Mouse (Mus musculus): ENCODE data around the gene Crxos.
"Not testable (repeated sequence)": the region's sequence is repeated elsewhere in the genome, so short reads cannot be mapped to it uniquely, and the experiment has no call there.

The Crxos gene

GRCm38 (mm10) chr7:15882317-15882716 lies at the start of gene Crxos:
Gene Crxos, plus strand, starts transcription at chr7:15882617.
- no peak for DNase-seq (ENCODE audit: extremely low read depth, low read depth)

- DNase-seq (ENCODE audit: extremely low read depth, low read depth): no peak
Observed at GRCm38 (mm10) chr7:15839578-15839977, 42.8 kb upstream of the Crxos start, which contains the start of gene Obox6. Gene Obox6, minus strand, starts transcription at chr7:15839678.

DNA sequence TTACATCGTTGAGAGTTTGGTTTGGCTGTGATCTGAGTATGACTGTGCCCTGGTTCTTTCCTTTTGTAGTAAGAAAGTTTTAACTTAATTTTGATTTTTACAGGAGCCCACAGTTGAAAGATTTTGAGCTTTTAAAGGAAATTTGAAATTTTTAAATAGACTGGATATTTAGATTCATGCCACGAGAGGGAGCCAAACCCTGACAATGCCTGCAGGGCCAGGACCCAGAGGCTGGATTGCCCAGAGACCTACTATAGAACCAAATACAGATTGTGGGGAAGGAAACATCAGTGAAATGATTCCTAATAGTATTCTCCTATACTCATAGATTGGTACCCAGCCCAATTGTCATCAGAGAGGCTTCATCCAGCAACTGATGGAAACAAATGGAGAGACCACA lies 22.8 kb upstream of the Crxos start:
- no peak for DNase-seq (ENCODE audit: extremely low read depth, low read depth)

DNA sequence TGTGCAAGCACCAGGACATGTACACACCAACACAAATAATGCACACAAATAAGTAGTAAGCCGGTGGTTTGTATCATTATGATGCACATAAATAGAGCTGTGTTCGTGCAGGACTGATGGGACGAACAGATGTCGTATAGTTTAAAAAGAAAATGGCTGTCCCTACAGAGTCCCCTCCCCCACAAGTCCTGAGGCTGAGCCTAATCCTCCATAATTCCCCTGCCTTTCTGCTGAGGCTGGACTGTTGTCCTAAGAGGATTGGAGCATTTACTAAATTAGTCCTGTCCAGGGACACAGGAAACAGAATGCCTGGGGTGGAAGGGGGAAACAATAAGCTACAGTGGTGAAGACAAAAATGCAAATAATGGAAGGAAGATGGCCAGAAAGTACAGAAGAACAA lies 18.3 kb upstream of the Crxos start:
- no peak for DNase-seq (ENCODE audit: extremely low read depth, low read depth)

DNA sequence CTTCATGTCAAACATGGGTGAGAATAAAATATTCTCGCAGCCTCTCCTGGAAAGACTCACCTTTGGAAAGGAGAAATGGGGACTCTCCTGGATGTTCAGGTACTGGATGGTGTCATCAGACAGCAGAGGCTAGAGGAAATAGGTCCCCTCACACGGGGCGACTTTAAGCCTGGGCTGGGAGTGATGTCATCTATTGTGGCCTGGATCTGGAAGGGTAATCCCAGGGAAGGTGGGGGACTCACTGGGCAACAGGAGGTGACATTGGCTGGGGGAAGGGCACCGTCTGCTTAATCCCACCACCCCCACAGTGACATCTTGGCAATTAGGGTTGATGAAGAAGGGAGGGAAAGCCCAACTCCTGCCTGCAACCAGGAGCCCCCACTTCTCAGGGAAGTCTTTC lies 2.7 kb upstream of the Crxos start, which contains the start of gene Crx:
TSS of gene Crx (minus strand) at position 213 of the 400 bp plus-strand sequence.
- no peak for DNase-seq (ENCODE audit: extremely low read depth, low read depth)

GRCm38 (mm10) chr7:15881388-15881787 lies 1.0 kb upstream of the Crxos start:
- no peak for DNase-seq (ENCODE audit: extremely low read depth, low read depth)

GRCm38 (mm10) chr7:15881831-15882230 lies 586 bp upstream of the Crxos start:
- DNase-seq (ENCODE audit: extremely low read depth, low read depth): no peak

DNA sequence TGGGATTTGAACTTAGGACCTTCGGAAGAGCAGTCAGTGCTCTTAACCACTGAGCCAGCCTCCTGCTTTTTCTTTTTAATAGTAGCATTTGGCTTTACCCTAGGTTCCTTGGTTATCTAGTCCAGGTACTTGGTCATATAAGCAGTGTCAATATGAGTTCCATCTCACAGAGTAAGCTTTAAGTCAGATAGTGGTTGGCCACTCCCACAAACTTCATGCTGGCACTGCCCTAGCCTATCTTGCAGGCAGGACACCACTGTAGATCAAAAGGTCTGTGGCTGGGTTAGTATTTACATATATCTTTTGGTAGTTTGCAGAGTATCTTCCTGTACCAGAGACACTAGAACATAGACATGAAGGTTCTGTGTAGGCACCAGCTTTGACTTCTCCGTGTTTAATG lies 1.7 kb downstream of the Crxos start:
- no peak for DNase-seq (ENCODE audit: extremely low read depth, low read depth)

DNA sequence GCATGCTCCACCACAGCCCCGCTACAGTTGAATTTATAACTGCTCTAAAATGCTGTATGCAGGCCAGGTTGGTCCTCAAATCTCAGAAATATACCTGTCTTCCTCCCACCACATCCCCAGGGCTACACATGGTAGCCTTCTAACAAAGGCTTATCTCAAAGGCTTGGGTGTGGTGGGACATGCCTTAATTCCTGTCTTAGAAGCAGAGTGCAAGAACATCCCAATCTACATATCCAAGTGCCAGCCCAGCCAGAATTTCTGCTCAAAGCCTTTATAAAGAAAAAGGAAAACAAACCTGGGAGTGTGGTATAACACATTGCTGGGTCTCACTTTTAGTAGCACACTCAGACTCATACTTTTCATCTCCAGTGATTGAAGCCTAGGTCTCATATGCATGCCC lies 11.8 kb downstream of the Crxos start:
- DNase-seq (ENCODE audit: extremely low read depth, low read depth): no peak

DNA sequence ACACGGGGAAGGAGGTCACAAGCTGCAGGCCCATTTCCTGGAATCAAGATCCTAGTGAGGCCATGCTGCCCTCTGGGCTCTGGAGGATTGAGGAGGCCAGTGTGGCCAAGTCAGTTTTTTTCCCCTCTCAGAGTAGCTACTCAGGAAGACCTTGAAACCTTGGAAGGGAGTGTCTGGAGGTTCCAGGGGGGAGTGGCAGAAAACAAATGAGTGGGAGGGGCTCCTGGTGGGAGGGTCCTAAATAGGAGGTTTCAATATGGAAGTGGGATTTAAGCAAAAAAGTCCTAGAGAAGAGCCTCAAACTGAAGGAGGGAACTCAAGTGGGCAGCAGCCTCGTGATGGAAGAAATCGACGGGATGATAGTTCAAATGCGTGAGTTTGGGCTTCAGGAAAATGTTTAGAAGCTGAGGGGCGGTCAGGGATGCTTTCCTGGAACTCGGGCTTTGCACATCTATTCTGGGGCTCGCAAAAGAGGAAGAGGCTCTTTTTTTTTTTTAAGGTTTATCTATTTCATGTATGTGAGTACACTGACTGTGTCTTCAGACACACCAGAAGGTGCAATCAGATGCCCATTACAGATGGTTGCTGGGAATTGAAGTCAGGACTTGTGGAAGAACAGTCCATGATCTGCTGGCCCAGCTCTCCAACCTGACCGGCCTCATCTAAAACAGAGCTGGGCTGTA lies 19.1 kb downstream of the Crxos start:
- DNase-seq (ENCODE audit: extremely low read depth, low read depth): peak; percentile 50

GRCm38 (mm10) chr7:15905861-15906260 lies 23.4 kb downstream of the Crxos start:
- DNase-seq (ENCODE audit: extremely low read depth, low read depth): no peak

- no peak for DNase-seq (ENCODE audit: extremely low read depth, low read depth)
Observed at GRCm38 (mm10) chr7:15906602-15907001, 24.2 kb downstream of the Crxos start.

- DNase-seq (ENCODE audit: extremely low read depth, low read depth): no peak
Observed at GRCm38 (mm10) chr7:15907971-15908590, 25.7 kb downstream of the Crxos start.

GRCm38 (mm10) chr7:15910521-15910920 lies 28.1 kb downstream of the Crxos start:
- no peak for DNase-seq (ENCODE audit: extremely low read depth, low read depth)

DNA sequence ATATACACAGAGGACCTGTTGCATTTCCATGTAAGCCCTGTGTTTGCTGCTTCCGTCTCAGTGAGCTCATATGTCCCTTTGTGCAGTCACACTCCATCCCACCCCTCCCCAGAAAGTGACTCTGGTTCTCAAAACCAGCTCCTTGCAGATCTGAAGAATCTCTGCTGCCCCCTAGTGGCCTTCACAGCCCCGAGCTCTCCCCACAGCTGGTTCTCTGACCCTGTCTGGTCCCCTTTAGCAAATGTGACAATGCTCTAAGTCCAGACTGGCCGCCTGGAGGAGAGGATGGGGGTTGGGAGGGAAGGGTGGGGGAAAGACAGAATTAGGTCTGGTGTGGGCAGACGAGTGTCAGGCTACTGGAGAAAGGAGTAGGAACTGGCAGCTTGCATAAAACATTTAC lies 29.8 kb downstream of the Crxos start:
- DNase-seq (ENCODE audit: extremely low read depth, low read depth): peak; percentile 56

- DNase-seq (ENCODE audit: extremely low read depth, low read depth): no peak
Observed at GRCm38 (mm10) chr7:15914252-15914651, 31.8 kb downstream of the Crxos start.

DNA sequence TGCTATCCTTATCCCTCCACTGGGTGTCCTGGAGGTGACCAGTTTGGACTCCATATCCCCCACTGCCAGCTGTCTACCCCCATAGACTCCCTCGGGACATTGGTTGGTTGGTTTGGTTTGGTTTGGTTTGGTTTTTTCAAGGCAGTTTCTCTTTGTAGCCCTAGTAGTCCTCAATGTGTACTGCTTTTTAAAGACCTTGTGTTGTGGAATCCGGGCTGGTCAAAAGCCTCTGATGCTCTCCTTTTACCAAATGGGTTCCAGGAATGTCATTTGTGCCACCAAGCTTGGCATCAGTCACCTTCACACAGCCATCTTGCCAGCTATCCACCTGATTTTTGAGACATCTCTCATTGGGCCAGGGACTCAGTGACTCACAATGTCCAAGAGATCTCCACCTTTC lies 32.3 kb downstream of the Crxos start:
- no peak for DNase-seq (ENCODE audit: extremely low read depth, low read depth)

GRCm38 (mm10) chr7:15915695-15916094 lies 33.3 kb downstream of the Crxos start:
- DNase-seq (ENCODE audit: extremely low read depth, low read depth): not testable (repeated sequence)

GRCm38 (mm10) chr7:15916134-15916723 lies 33.8 kb downstream of the Crxos start:
- DNase-seq (ENCODE audit: extremely low read depth, low read depth): no peak

DNA sequence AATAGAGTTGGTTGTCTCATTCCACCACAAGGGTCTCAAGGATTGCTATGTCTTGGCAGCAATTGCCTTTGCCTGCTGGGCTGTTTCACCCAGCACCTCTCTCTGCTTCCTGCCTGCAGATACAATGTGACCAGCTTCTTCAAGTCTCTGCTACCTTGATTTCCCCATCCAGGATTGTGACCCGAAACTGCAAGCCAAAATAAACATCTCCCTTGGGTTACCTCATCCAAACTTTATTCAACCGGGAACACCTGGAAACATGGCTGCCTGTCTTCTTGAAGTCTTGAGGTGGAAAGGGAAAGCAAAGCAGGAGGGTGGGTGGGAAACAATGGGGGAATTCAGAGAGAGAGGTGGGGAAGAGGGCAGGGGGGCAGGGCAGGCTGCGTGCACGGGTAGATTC lies 34.6 kb downstream of the Crxos start:
- DNase-seq (ENCODE audit: extremely low read depth, low read depth): no peak

- no peak for DNase-seq (ENCODE audit: extremely low read depth, low read depth)
Observed at GRCm38 (mm10) chr7:15918371-15918770, 36.0 kb downstream of the Crxos start.

DNA sequence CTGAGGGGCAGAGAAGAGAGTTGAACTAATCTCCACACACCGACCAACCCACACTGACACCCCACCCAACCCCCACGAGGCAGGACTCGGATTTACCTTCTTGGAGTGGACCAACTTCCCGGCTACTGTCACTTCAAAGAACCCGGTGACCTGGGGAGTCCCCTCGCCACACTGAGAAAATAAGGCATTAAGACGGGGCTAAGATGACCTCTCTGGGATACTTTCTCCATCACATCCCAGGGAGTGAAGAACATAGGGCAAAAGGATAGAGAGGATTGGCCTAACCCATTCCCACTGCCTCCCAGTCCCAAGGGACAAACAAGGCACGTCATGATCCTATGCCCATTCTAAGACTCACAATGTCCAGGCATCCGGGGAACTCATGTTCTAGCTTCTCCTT lies 37.5 kb downstream of the Crxos start:
- DNase-seq (ENCODE audit: extremely low read depth, low read depth): no peak

Measured in MEL-GATA-1-ER (cell line).